Mouse (Mus musculus) adrenal gland, adult (tissue): ENCODE measurements at regions not wholly inside any gene's neighbourhood (a gene's known extent, or its start where the extent isn't known, plus 50 kb on each side); places are given as distances from the start of the nearest gene placed in this dataset.

Experiments used
- DNase-seq, 2 experiments: peaks; one replicate each; pipeline ENCODE4 v3.0.0; 2022 to 2023; ENCODE audit warnings: low spot score in 1 of 2; ENCODE audit not compliant: inconsistent age in 2 of 2

- no peak for DNase-seq
These were observed 185.8 kb upstream of the Prkcq start for GRCm38 (mm10) chr2:10986101-10986500.

- DNase-seq, result no peak
These were observed 181.7 kb upstream of the Prkcq start for GRCm38 (mm10) chr2:10990043-10990728.

- DNase-seq, result no peak
These were observed 173.1 kb upstream of the Prkcq start for GRCm38 (mm10) chr2:10998798-10999197.

- DNase-seq, result no peak
These were observed 172.7 kb upstream of the Prkcq start for GRCm38 (mm10) chr2:10999217-10999618.

- DNase-seq, result no peak
These were observed 166.1 kb upstream of the Prkcq start for GRCm38 (mm10) chr2:11005806-11006205.

GRCm38 (mm10) chr2:11011041-11011962 is 160.6 kb upstream of the Prkcq start:
- no peak for DNase-seq

GRCm38 (mm10) chr2:11012312-11012860 is 159.5 kb upstream of the Prkcq start:
- no peak for DNase-seq

- no peak for DNase-seq
These were observed 158.8 kb upstream of the Prkcq start for GRCm38 (mm10) chr2:11013154-11013553.

- DNase-seq, result no peak
These were observed 155.5 kb upstream of the Prkcq start for GRCm38 (mm10) chr2:11016446-11016845.

- DNase-seq, result no peak
These were observed 139.0 kb upstream of the Prkcq start for GRCm38 (mm10) chr2:11032891-11033290.

- no peak for DNase-seq
These were observed 137.7 kb upstream of the Prkcq start for GRCm38 (mm10) chr2:11034178-11034577.

GRCm38 (mm10) chr2:11037343-11037742 is 134.6 kb upstream of the Prkcq start:
- no peak for DNase-seq

- no peak for DNase-seq
These were observed 133.5 kb upstream of the Prkcq start for GRCm38 (mm10) chr2:11038440-11038839.

- DNase-seq, result no peak
These were observed 131.9 kb upstream of the Prkcq start for GRCm38 (mm10) chr2:11040005-11040404.

GRCm38 (mm10) chr2:11044727-11045274 is 127.1 kb upstream of the Prkcq start:
- DNase-seq, result no peak

GRCm38 (mm10) chr2:11051621-11052020 is 120.3 kb upstream of the Prkcq start:
- no peak for DNase-seq

- DNase-seq, result peak; percentile 14 to 77
These were observed 112.0 kb upstream of the Prkcq start for GRCm38 (mm10) chr2:11059731-11060425.

GRCm38 (mm10) chr2:11067384-11067783 is 104.5 kb upstream of the Prkcq start:
- no peak for DNase-seq

GRCm38 (mm10) chr2:11083536-11083935 is 88.4 kb upstream of the Prkcq start:
- no peak for DNase-seq

- DNase-seq, result peak in 1 of 2 experiments; percentile 26
These were observed 84.9 kb upstream of the Prkcq start for GRCm38 (mm10) chr2:11086996-11087395.
